Mouse (Mus musculus) kidney, postnatal 25 days (tissue): ENCODE measurements around the gene Fchsd2.

Experiments
- DNase-seq, 2 experiments: peaks; one replicate each; pipeline ENCODE4 v3.0.0; 2021; ENCODE audit warnings: mixed read lengths in 2 of 2

The Fchsd2 gene

DNA sequence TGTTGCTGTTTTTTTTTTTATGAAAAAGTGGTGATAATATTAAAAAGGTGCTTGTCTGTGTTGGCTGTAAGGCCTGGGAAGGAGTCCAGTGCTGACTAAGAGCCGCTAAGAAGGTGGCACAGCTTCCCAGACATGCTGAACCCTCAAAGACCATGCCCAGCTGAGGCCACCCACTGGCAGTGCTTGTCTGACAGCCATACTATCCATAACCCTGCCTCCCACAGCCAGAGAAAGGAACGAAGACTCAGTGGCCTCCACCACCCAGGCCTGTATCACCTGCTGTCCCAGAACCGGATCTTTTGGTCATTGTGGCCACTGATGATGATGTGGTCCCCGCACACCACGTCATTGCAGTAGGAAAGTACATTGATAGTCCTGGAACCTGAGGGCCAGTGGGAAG is 198.5 kb downstream of the Fchsd2 start:
- no peak for DNase-seq

DNA sequence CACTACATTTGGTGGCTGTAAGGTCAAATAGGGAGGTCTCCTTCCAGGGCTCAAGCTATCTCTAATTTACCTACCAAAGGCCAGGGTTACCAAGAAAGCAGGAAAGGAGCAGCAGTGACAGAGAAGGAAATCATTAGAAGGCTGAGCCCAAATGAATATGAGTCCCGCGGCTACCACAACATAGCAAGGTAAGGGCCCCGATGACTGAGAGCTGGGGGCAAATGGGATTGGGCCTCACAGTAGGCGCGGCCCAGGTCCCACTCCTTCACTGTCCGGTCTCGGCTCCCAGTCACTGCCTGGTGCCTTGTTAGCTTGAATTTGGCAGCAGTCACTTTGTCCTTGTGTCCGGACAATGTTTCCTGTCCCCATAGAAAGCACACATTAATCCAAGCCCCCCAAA is 199.0 kb downstream of the Fchsd2 start:
- DNase-seq = no peak

DNA sequence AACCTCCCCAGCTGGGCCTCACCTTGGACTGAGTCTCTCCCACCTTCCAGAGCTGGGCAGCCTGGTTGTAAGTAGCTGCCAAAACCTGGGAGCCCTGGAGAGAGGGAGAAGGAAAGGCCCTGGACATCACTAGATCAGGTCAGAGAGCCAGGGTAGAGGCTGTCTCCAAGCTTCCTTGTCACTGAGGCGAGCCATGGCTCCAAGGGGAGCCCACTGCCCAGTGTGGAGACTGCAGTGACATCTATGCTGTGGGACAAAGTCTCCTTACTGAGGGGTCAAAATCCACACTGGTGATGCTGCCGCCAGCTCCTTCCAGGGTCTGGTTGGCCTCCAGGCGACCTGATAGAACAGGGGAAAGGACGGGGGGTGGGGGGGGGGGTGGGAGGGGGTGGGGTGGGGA is 199.4 kb downstream of the Fchsd2 start:
- no peak for DNase-seq

DNA sequence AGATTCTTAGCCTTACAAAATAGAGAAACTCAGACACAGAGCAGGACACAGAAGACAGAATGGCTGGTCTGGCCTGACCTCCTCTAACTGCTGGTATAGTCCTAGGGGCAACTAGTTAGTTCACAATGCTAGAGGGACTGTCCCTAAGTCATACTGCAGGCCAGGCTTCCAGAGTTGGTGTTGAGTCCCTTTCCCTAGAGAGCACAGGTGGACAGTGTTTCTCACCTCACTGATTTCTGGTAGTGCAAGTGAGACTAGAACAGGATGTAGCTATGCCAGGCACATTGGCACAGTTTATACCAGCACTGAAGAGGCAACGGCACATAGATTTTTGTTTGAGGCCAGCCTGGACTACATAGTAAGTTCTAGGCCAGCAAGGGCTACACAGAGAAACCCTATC is 200.0 kb downstream of the Fchsd2 start:
- no peak for DNase-seq

DNA sequence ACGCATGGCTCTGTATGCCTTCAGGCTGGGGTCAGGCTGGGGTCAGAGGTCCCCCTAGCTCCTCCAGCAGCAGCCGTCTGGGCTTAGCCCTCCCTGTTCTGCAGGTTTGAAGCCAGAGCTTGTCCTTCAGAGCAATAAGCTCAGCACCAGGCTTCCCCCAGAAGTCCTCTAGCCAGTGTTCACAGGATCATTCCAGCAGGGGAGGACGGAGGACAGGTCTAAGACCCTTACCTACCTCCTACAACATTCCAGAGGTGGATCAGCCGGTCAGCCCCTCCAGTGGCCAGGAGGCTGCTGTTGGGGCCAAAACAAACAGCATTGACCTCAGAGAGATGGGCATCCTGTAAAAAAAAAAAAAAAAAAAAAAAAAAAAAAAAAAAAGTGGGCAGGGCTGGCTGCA is 200.5 kb downstream of the Fchsd2 start:
- DNase-seq = no peak

DNA sequence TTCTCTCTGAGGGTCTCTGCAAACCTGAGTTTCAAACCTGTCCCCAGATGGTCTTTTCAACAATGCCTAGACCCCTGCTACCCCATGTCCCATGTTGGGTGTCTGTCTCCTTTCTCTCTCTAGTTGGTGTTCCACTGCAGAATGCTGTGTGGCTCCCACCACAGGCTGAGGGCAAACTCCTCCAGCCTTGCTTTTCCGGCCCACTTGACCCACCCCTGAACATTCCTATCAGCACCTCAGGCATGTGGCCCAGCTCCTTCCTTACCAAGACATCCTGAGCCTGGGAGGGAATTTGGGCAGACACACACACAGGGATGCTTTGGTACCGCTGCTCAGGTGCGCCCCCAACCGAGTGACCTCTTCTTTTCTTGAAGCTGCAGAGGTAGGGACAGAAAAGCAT is 200.9 kb downstream of the Fchsd2 start:
- peak in 1 of 2 experiments; percentile 26 for DNase-seq

DNA sequence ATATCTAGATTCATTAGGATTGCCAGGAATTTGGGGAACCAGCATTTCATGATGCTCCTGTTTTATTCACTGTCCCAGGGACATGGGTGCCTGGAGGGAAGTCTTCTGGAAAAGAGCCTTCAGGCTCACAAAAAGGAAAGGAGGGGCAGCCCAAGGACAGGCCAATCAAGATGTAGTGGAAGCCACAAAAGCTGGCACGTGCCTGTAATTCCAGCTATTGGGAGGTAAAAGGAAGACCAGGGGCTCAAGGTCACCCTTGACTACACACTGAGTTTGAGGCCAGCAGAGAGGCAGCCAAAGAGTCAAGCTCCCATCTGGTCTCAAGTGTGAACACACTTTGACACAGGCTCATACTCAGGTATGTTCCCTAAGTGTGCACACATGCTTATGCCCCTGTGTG is 202.8 kb downstream of the Fchsd2 start:
- peak in 1 of 2 experiments; percentile 28 for DNase-seq

DNA sequence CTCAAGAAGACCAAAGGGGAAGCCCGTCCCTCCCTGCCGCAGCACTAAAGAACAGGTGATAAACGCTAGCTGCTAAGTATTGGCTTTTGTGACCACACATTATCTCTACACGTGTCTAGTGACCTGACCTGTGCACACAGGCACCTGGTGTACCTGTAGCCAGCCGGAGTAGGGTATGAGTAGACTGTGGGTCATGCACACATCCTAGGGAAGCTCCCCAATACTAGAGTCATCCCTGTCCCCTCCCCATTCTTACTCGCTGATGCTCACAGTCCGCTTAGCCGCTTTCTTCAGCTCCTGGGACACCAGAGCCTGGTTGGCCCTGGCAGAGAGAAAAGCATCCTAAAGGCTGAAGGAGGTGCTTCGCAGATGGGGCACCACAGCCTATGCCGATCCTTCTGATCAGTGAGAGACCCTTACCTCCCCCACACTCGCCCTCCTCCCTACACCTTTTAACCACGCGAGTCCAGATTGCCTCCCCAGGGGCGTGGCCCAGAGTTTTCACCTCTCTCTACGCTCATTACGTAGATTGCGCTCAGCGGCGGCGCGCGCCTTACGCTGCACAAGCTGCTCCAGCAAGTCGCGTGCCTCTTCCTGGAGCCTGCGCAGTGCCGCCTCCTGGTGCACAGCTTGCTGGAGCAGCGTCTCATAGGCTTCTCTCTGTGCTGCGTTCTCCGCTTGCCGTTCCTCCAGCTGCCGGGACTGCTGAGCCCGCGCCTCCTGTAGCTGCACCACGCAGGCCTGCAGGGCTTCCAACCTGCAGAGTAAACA is 203.8 kb downstream of the Fchsd2 start:
- peak; percentile 86 to 87 for DNase-seq

DNA sequence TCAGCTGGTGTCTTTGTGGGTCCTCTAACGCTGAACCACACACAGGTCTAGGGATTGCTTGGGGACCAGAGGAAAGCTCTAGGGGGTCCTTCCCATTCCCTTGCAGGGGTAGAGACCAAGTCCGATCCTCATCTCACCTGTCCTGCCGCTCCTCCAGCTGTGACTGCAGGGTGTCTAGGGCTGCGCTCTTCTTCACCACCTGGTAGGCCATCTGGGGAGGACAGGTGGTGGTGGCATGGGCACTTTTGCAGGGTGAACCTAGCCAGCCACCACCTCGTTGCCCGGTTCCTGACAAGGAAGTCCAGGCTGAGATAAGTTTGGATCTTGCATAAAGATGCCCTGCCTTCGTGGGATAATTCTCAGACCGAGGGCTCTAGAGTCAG is 204.4 kb downstream of the Fchsd2 start:
- peak in 1 of 2 experiments; percentile 30 for DNase-seq

DNA sequence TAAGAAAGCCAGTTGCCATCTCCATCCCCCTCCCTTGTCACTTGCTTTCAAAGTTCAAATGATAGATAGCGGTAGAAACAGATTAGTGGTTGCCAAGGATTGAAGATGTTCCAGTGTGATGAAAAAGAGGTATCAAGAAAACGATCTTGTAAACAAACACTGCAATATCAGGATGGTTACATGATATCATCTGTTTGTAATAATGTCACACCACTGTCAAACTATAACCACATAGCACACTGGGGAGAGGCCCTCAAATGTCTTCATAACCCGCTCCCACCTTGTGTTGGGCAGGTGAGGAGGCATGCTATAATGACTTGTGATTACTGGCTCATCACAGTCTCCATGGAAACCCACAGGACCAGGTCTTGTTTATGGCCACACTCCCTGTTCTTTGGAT is 205.7 kb downstream of the Fchsd2 start:
- DNase-seq = peak in 1 of 2 experiments; percentile 19

DNA sequence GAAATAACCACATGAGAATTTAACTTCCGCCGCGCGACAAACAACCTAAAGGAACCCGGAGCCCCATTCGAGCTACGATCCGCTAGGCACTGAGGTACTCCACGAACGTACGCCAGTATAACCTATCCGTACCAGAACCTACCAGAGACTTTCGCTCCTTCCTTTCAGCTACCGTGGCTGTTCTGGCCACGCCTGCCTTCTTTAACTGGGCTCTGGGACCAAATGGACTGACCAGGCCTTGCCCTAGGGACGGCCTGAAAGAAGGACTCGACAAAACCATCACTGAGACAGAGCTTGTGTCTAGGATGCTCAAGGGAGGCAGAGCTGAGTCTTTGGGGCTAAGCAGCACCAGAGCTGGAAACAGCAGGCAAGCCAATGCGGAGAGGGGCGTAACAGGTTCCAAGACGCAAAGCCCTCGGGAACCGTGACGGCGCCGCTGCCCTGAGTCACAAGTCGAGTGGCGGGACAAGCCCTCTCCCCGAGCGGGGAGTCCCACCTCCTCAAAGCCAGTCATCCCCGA is 208.8 kb downstream of the Fchsd2 start:
- DNase-seq = peak in 1 of 2 experiments; percentile 55

DNA sequence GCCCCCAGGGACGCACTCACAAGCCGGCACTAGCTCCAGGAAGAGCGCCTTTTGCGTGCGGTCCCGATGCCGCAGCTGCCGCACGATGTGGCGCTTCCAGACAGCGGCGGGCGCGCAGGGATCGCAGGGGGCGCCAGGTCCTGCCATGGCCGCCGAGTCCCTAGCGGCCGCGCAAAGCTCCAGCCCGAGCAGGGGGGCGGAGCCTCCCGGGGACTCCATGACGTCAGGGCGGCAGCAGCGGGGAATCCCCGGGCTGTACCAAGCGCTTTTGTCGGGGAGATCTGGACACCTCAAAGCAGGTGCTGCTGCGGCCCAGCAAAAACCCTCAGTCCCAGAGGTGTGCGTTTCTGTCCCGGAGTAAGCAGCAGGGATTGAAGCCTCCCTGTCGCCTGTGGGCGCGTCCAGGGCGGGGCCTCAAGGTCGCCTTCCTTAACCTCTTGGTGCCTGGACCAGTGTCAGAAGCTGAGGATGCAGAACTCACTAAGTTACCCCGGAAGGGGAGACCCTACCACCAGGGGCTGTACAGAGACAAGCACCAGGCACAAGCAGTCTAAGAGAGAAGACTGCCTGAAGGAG is 209.3 kb downstream of the Fchsd2 start, which contains the start of gene Atg16l2:
TSS of gene Atg16l2 (minus strand) at position 371 of the 576 bp plus-strand sequence.
- DNase-seq = peak; percentile 92 to 97

DNA sequence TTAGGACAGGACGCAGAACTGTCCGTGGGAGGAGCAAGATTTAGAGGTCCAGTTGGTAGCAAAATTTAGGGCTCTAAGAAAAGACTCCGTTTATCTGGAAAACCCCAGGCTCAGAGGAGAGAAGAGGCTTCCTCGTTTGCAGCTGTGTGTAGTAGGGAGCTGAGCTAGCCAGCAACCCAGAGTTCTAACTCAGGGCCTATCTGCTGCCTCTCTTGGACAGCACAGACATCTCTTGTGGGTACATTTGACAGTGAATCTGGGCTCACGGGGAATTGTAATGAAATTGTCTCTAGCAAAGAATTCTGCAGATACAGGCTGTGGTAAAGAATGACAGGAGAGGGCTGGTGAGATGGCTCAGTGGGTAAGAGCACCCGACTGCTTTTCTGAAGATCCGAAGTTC is 210.0 kb downstream of the Fchsd2 start:
- no peak for DNase-seq

DNA sequence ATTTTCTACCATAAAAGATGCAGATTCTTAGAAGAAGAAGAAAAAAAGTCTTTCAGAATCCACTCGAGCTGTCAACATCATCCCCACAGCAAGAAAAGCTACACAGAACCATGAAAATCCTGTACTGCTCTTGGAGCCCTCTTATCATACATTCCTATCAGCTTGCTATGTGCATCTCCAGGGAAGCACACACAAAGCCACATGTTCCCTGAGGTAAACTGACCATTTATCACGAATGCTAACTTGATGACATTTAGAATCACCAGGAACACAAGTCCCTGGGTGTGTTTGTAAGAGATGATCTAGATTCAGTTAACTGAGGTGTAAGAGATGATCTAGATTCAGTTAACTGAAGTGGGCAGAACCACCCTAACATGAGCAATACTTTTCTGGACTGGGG is 214.2 kb downstream of the Fchsd2 start:
- DNase-seq = no peak

DNA sequence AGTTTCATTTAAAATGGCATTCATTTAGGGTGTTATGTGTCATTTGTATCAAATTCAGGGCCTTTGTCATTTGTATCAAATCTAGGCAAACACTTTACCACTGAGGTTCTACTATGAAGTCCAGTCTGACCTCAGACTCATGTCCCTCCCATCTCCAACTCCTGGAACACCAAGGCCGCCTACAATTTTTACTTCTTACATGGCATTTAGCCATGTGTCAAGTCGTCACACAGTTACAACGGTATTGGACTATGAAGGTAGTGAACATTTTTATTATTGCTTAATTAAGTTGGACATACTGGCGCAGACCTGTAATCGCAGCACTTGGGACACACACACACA is 217.3 kb downstream of the Fchsd2 start:
- DNase-seq = no peak

DNA sequence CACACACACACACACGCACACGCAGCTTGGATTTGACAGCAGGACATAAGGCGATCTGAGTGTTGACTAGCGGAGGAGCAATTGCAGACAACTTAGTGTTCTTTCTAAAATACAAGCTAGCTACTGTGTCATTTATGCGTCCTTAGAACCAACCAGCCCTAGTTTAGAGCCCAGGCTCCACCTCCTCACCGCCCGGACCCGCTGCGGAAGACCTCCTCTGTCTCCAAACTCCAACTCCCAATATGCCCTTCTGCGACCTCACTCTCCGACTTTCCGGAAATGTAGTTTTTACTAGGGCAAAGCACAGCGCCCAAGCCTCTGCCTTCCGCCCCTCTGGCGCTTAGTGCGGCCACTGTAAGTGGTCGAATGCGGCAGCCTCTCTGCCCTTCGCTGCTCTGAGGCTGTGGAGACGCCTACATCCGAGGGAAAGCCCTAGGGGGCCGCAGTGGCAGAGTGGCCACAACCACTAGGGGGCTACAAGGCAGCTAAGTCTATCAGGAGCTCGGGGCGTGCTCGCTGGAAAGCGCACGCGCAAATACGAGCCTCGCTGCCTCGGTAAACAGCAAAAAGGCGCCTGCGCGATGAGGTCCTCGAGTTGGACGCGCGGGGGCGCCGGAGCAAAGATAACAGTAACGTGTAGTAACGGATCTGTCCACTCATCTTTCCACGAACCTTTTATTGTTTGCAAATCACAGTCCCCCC is 217.8 kb downstream of the Fchsd2 start:
- DNase-seq = peak; percentile 98 to 99

DNA sequence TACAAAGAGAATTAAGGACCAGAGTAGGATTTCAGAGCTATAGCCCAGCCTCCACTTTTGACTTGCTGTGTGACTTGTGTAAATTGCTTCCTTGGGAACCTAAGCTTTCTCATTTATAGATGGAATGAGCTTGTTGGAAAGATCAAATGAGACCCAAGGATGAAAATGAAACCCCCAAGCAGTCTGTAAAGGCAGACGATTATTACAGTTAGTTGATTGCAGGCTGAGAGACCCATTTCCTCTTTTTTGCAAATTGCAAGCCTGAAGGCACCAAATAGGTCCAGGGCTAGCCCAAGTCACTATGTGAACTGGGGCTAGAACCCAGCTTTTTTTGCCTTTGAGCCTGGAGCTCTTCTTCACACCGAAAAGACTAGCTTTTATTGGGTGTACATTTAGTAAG is 218.4 kb downstream of the Fchsd2 start:
- DNase-seq = no peak

DNA sequence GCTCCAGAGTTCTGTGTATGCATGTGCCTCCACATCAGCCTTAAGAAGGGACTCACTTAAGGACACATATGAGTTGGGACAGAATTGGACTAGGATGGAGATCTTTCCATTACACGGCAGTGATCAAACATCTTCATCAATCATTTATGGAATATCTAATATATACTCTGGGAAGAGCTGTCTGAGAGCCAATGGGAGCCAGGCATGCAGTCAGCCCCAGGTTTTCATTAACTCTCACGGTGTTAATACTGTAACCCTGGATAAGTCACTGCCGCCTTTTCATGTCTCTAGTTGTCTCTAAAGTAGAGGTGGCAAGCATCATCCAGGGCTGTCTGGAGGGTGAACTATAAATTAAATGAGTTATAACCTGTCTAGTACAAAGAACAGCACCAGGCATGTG is 220.4 kb downstream of the Fchsd2 start:
- DNase-seq = no peak

DNA sequence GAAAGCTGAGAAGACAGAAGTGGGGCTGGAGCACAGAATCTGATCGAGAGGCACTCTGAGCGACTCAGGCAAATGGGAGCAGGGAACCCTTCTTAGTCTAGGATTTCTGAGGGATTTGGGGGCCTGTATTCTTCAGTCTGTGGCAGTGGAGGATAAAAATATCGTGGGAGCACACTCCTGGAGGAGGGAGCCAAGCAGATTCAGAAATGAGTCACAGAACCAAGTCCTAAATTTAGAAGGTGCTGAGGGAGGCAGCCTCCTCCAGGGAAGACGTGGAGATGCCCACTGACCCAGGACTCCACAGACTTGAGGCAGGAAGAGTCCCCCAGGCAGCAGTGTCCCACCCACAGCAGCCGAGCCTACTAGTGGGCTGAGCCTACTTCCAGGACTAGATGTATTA is 221.7 kb downstream of the Fchsd2 start:
- DNase-seq = no peak

DNA sequence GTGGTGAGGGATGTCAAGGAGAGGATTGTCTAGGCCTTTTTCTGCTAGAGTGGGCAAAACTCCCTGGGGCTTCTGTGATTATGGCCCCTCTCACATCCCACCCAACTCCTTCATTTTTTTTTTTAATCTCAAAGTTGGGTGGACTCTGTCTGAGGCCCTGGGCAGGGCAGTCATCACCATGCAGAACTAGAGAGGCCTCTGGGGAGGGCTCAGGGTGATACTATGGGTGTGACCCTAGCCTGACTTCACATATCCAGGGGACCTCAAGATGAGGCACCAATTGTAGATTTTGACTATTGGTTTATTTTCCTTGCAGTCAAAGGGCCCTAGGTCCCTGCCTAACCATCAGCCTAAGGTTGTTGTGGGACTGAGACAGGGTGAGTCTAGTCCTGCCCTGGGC is 223.0 kb downstream of the Fchsd2 start:
- DNase-seq = no peak

DNA sequence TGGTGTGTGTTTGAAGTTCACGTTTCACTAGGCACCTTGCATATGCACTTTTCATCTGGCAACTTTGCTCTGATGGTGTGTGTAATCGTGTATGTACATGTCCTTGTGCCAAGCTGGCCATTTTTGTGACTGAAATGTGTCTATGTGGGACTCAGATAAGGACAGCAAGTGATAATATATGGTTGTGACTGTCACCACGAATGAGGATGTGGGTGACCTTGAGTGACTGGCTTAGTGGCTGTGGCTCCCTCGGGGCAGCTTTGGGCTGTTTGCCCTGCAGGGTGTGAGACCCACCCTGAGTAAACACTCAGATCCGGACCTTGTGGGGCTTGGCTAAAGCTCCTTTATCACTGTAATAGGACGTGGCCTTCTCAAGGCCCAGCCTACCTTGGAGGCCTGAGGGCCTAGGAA is 223.9 kb downstream of the Fchsd2 start:
- no peak for DNase-seq

DNA sequence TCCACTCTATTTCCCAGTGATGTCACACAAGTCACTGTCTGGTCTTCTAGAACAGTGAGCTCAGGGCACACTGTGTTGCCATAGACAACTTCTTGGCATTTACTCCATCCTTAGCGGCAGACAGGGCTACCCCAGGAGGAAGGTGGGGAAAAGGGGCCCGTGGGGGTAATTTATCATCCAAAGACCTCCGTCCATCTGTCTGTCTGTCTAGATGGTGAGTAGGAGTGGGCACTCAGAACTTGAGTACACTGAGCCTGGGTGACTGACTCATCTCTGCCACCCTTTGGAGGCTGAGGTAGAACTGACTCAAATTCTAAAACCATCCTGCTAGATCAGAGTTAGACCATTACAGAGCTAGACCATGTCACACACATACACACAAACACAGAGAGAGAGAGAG is 224.4 kb downstream of the Fchsd2 start, which contains the start of gene Stard10:
TSS of gene Stard10 (plus strand) at position 73 of the 400 bp plus-strand sequence.
- DNase-seq = no peak

DNA sequence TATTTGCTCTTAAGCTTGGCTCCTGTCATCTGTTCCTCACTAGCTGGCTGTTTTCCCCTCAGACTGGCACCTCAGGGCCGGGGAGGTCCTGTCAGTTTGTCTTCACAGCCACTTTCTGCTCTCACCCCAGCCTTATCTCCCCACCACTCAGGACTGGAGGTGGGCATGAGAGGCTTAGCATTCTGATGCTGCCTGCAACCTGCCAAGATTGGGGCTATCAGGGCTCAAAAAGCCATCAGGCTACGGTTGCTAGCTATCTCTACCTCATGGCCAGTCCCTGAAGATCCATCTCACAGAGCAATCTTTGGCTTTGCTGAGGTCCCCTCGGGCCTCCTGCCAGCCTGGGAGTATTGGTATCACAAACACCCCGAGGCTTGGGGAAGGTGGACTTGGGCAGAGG is 226.2 kb downstream of the Fchsd2 start:
- DNase-seq = no peak

DNA sequence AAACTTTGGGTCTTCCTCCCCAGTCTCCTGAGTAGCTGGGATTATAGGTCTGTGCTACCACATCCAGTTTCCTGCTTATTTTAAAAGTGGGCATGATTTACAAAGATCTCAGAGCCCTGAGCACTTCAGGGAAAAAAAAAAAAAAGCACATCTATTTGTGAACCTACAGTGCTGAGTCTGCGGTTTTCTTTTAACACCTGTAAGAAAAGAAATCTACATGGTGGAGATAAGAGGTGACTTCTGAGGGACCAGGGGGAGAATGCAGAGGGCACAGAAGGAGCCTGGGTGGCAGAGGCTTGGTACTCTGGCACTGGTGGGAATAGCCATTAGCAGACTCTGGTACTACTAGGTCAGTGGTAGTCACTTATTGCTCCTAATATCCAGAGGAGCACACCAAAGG is 227.1 kb downstream of the Fchsd2 start:
- no peak for DNase-seq
